Mouse (Mus musculus): ENCODE measurements at regions not wholly inside any gene's neighbourhood (a gene's known extent, or its start where the extent isn't known, plus 50 kb on each side); places are given as distances from the start of the nearest gene placed in this dataset.
"Not testable (repeated sequence)": the region's sequence is repeated elsewhere in the genome, so short reads cannot be mapped to it uniquely, and the experiment has no call there.

GRCm38 (mm10) chr5:45382804-45383203, 67.2 kb downstream of the Qdpr start:
- WGBS, result 84% methylated on average over 2 of the region's 2 CpGs
- Histone ChIP-seq H3K4me3 (no peak overlapping the region), H3K4me1 (no peaks in the 10 kb centered on the region)

DNA sequence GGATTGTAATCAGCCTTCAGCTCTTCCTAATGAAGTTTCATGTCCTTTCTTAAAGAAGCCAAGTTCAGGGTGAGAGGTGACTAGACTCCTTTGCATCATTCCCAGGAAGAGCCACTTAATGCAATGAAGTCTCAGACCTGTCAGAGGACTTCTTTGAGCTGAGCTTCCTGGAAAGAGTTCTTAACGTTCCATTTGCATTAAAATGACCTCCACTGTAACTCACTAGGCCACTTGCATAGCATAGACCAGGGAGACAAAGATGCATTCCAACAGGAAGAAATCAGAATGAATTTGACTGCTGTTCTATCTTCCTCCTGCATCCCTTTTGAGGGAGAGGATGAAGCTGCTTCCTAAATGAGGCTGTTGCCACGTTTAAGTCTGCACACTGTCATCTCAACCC, 71.5 kb downstream of the Qdpr start:
- no peaks in the 10 kb centered on the region for H3K27me3 ChIP-seq (ENCODE audit: low read depth, poor library complexity, severe bottlenecking)
- no peak overlapping the region for H3K27ac ChIP-seq
- no peaks in the 10 kb centered on the region for H3K36me3 ChIP-seq
- WGBS, result 14% methylated on average over 2 of the region's 2 CpGs
- no peaks in the 10 kb centered on the region for H3K4me1 ChIP-seq
- DNase-seq (ENCODE audit: low spot score), result no peak
- no peak overlapping the region for H3K4me3 ChIP-seq
- H3K9me3 ChIP-seq (replicated peaks), result no peaks in the 10 kb centered on the region

More at GRCm38 (mm10) chr5:45382804-45383203, 67.2 kb downstream of the Qdpr start:
- no peak for DNase-seq (ENCODE audit: low spot score)
- H3K36me3 ChIP-seq, result no peaks in the 10 kb centered on the region
- H3K27ac ChIP-seq, result no peak overlapping the region
- H3K9me3 ChIP-seq (replicated peaks), result no peaks in the 10 kb centered on the region
- H3K27me3 ChIP-seq (ENCODE audit: low read depth, poor library complexity, severe bottlenecking), result no peaks in the 10 kb centered on the region

GRCm38 (mm10) chr5:45373069-45373468, 77.0 kb downstream of the Qdpr start:
- DNase-seq (ENCODE audit: low spot score), result no peak
- no peak overlapping the region for H3K4me3 ChIP-seq

GRCm38 (mm10) chr5:45368451-45368850, 81.6 kb downstream of the Qdpr start:
- Histone ChIP-seq H3K27ac (no peak overlapping the region), H3K4me3 (no peak overlapping the region), H3K4me1 (peaks cover 3% of the 10 kb centered on the region; the same call in 1 of the 2 replicates), H3K27me3 (ENCODE audit: low read depth, poor library complexity, severe bottlenecking) (no peaks in the 10 kb centered on the region), H3K36me3 (no peaks in the 10 kb centered on the region), H3K9me3 (replicated peaks) (no peaks in the 10 kb centered on the region)
- peak; percentile 54 for DNase-seq (ENCODE audit: low spot score)
- 40% methylated on average over 6 of the region's 6 CpGs for WGBS

More at GRCm38 (mm10) chr5:45373069-45373468, 77.0 kb downstream of the Qdpr start:
- Histone ChIP-seq H3K36me3 (no peaks in the 10 kb centered on the region), H3K27ac (no peak overlapping the region), H3K4me1 (peaks cover 3% of the 10 kb centered on the region; the same call in 1 of the 2 replicates), H3K27me3 (ENCODE audit: low read depth, poor library complexity, severe bottlenecking) (no peaks in the 10 kb centered on the region), H3K9me3 (replicated peaks) (no peaks in the 10 kb centered on the region)
- WGBS, result 87% methylated on average over 2 of the region's 2 CpGs

GRCm38 (mm10) chr5:45360189-45360588, 89.8 kb downstream of the Qdpr start:
- Histone ChIP-seq H3K9me3 (replicated peaks) (no peaks in the 10 kb centered on the region), H3K27ac (no peak overlapping the region), H3K27me3 (ENCODE audit: low read depth, poor library complexity, severe bottlenecking) (no peaks in the 10 kb centered on the region), H3K4me3 (no peak overlapping the region), H3K4me1 (peaks cover 8% of the 10 kb centered on the region; the same call in 1 of the 2 replicates), H3K36me3 (no peaks in the 10 kb centered on the region)
- DNase-seq (ENCODE audit: low spot score), result no peak

- no peaks in the 10 kb centered on the region for H3K9me3 ChIP-seq (replicated peaks)
- no peaks in the 10 kb centered on the region for H3K4me1 ChIP-seq
- H3K27ac ChIP-seq, result no peak overlapping the region
- H3K4me3 ChIP-seq, result no peak overlapping the region
- H3K27me3 ChIP-seq (ENCODE audit: low read depth, poor library complexity, severe bottlenecking), result no peaks in the 10 kb centered on the region
- WGBS, result 82% methylated on average over 3 of the region's 3 CpGs
- no peak for DNase-seq (ENCODE audit: low spot score)
- no peaks in the 10 kb centered on the region for H3K36me3 ChIP-seq
Measured at GRCm38 (mm10) chr5:45340411-45340810, 109.6 kb downstream of the Qdpr start.

DNA sequence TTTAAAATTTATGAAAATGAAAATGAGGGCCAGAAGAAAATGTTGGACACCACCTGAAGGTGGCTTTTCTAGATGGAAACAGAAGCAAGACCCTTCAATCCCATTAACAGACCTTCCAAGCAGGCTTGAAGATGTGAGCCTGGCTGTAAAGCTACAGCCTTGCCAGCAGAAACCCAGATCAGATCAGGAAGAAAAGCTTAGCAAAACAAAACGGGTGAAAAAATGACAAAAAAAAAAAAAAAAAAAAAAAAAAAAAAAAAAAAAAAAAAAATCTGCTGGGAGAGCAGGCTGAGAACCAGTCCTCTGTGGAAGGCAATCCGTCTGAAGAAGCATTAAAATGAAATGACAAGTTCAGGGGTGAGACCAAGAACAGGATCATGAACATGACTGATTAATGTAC, 113.2 kb downstream of the Qdpr start:
- Histone ChIP-seq H3K9me3 (replicated peaks) (no peaks in the 10 kb centered on the region), H3K4me3 (no peak overlapping the region), H3K27ac (no peak overlapping the region), H3K4me1 (no peaks in the 10 kb centered on the region), H3K36me3 (no peaks in the 10 kb centered on the region), H3K27me3 (ENCODE audit: low read depth, poor library complexity, severe bottlenecking) (no peaks in the 10 kb centered on the region)
- 66% methylated on average over 2 of the region's 2 CpGs for WGBS
- DNase-seq (ENCODE audit: low spot score), result no peak

DNA sequence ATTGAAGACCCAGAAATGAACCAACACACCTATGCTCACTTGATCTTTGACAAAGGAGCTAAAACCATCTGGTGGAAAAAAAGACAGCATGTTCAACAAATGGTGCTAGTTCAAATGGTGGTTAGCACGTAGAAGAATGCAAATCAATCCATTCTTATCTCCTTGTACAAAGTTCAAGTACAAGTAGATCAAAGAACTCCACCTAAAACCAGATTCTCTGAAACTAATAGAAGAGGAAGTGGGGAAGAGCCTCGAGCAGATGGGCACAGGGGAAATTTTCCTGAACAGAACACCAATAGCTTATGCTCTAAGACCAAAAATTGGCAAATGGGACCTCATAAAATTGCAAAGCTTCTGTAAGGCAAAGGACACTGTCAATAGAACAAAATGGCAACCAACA, 125.6 kb downstream of the Qdpr start:
- H3K27me3 ChIP-seq (ENCODE audit: low read depth, poor library complexity, severe bottlenecking); DNase-seq (ENCODE audit: low spot score); H3K4me3 ChIP-seq; H3K36me3 ChIP-seq; H3K27ac ChIP-seq; H3K9me3 ChIP-seq (replicated peaks); H3K4me1 ChIP-seq: not testable (repeated sequence)
- 60% methylated on average over 2 of the region's 2 CpGs for WGBS

DNA sequence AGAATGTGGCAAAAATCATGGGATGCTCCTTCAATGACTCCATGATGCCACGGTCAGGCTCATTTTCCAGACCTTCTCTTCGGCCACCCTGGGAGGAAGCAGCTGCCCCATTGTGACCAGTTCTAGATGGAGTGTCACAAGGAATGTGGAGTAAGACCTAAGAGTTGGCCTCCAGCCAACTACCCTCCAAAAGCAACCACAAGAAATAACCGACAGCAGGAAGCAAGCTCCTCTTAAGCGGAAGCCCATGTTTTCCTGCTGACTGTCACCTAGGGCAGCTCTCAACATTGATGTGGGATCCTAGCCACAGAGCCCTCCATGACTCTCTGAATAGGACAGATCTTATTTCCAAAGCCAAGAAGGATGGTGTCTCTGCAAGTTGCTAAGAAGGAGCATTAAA, 126.5 kb downstream of the Qdpr start:
- Histone ChIP-seq H3K4me1 (no peaks in the 10 kb centered on the region), H3K36me3 (no peaks in the 10 kb centered on the region), H3K4me3 (no peak overlapping the region), H3K27me3 (ENCODE audit: low read depth, poor library complexity, severe bottlenecking) (no peaks in the 10 kb centered on the region), H3K27ac (no peak overlapping the region), H3K9me3 (replicated peaks) (no peaks in the 10 kb centered on the region)
- 94% methylated on average over 4 of the region's 4 CpGs for WGBS
- DNase-seq (ENCODE audit: low spot score), result no peak

DNA sequence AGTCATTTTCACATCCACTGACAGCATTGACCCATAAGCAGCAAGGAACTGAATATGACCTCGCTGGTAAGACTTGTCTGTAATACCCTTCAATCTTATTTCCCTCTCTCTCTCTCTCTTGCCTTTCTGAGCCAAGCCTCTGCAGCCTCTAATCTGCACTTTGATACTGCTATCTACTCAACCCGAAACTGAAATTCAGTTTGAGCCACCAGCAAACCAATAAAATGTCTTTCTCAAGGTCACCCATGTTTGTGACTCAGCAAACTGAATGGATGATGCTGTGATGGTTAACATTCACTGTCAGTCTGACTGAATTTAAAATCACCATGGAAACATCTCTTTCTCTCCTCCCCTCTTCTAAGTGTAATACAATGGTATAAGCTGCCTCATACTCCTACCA, 132.0 kb downstream of the Qdpr start:
- Histone ChIP-seq H3K27ac (no peak overlapping the region), H3K9me3 (replicated peaks) (no peaks in the 10 kb centered on the region), H3K27me3 (ENCODE audit: low read depth, poor library complexity, severe bottlenecking) (no peaks in the 10 kb centered on the region), H3K4me1 (no peaks in the 10 kb centered on the region), H3K4me3 (no peak overlapping the region), H3K36me3 (no peaks in the 10 kb centered on the region)
- WGBS, result 86% methylated on average over 2 of the region's 2 CpGs
- no peak for DNase-seq (ENCODE audit: low spot score)

GRCm38 (mm10) chr5:45301120-45301519, 148.9 kb downstream of the Qdpr start:
- WGBS, result 88% methylated on average over 1 of the region's 1 CpGs
- DNase-seq (ENCODE audit: low spot score), result no peak
- Histone ChIP-seq H3K4me1 (no peaks in the 10 kb centered on the region), H3K9me3 (replicated peaks) (no peaks in the 10 kb centered on the region), H3K36me3 (no peaks in the 10 kb centered on the region), H3K4me3 (no peak overlapping the region), H3K27me3 (ENCODE audit: low read depth, poor library complexity, severe bottlenecking) (no peaks in the 10 kb centered on the region), H3K27ac (no peak overlapping the region)

- 67% methylated on average over 2 of the region's 2 CpGs for WGBS
- DNase-seq (ENCODE audit: low spot score), result no peak
- H3K36me3 ChIP-seq, result no peaks in the 10 kb centered on the region
Measured at GRCm38 (mm10) chr5:45298872-45299271, 151.2 kb downstream of the Qdpr start.

DNA sequence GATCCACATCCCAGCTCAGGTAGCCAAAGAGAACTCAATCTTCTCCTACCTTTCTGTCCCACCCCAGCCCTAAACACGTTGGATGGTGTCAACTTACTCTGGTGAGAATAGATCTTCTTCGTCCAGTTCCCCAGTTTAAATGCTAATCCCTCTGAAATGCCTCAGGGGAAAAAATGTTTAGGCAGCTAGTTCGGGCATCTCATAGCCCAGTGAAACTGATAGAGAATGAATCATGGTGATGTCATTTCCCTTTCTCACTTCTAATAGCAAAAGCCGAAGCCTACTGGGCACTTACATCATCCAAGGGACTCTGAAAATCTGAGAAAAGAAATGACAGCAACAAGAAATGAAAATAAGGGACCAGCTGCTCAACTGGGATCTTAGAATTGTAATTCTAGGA, 154.9 kb downstream of the Qdpr start:
- H3K27ac ChIP-seq, result no peak overlapping the region
- no peak overlapping the region for H3K4me3 ChIP-seq
- 64% methylated on average over 4 of the region's 4 CpGs for WGBS
- no peaks in the 10 kb centered on the region for H3K9me3 ChIP-seq (replicated peaks)
- H3K27me3 ChIP-seq (ENCODE audit: low read depth, poor library complexity, severe bottlenecking), result no peaks in the 10 kb centered on the region
- DNase-seq (ENCODE audit: low spot score), result no peak
- no peaks in the 10 kb centered on the region for H3K36me3 ChIP-seq
- 0 out of 2 replicates have a peak, but pooled peaks cover 4% of the 10 kb centered on the region for H3K4me1 ChIP-seq

More at GRCm38 (mm10) chr5:45298872-45299271, 151.2 kb downstream of the Qdpr start:
- Histone ChIP-seq H3K27me3 (ENCODE audit: low read depth, poor library complexity, severe bottlenecking) (no peaks in the 10 kb centered on the region), H3K4me3 (no peak overlapping the region), H3K9me3 (replicated peaks) (no peaks in the 10 kb centered on the region), H3K27ac (no peak overlapping the region), H3K4me1 (no peaks in the 10 kb centered on the region)

- Histone ChIP-seq H3K36me3 (no peaks in the 10 kb centered on the region), H3K4me1 (0 out of 2 replicates have a peak, but pooled peaks cover 4% of the 10 kb centered on the region), H3K4me3 (no peak overlapping the region), H3K27ac (no peak overlapping the region), H3K27me3 (ENCODE audit: low read depth, poor library complexity, severe bottlenecking) (no peaks in the 10 kb centered on the region), H3K9me3 (replicated peaks) (no peaks in the 10 kb centered on the region)
- DNase-seq (ENCODE audit: low spot score), result no peak
- WGBS, result 75% methylated on average over 9 of the region's 9 CpGs
Measured at GRCm38 (mm10) chr5:45292833-45293546, 157.0 kb downstream of the Qdpr start.
